Mouse (Mus musculus) bone marrow, adult 2 months (tissue): Measurements from ENCODE around the gene Inip.

Experiments used
- CTCF ChIP-seq: fragments of 200-500 bp; IDR thresholded peaks from 2 replicates; pipeline ENCODE4 v1.5.1; 2011; ENCODE audit warnings: low read length, control low read depth; ENCODE audit not compliant: control insufficient read depth, insufficient read depth
- POLR2A ChIP-seq: fragments of 200-500 bp; IDR thresholded peaks from 2 replicates; pipeline ENCODE4 v1.6.1; 2011; ENCODE audit warnings: low read depth, mild to moderate bottlenecking, control low read depth, low read length, borderline replicate concordance; ENCODE audit not compliant: control insufficient read depth

GRCm38 (mm10) chr4:59821516-59821915 is 20.1 kb upstream of the Inip start:
- TF ChIP-seq CTCF (no peak), POLR2A (no peak)
